Mouse (Mus musculus) kidney, embryonic 16.5 days (tissue): ENCODE measurements at regions not wholly inside any gene's neighbourhood (a gene's known extent, or its start where the extent isn't known, plus 50 kb on each side); places are given as distances from the start of the nearest gene placed in this dataset.

ENCODE experiments used
- ATAC-seq: fragments of 200-750 bp; cut with Nextera tagmentation; 2 replicates; pipeline ENCODE4 v1.8.0; 2017; ENCODE audit warnings: moderate TSS enrichment; ENCODE audit not compliant: low FRiP score, low TSS enrichment
- H3K27ac ChIP-seq: fragments of 300-500 bp; sonication (generic); 2 replicates; pipeline ENCODE4 v1.5.1; 2014; ENCODE audit warnings: low read length
- H3K27me3 ChIP-seq: fragments of 300-500 bp; sonication (generic); 2 replicates; pipeline ENCODE4 v1.6.1; 2014; ENCODE audit warnings: low read length, control low read depth, mixed read lengths; ENCODE audit not compliant: insufficient read depth
- H3K36me3 ChIP-seq: fragments of 300-500 bp; sonication (generic); 2 replicates; pipeline ENCODE4 v1.6.1; 2014; ENCODE audit warnings: low read length, control low read depth, mixed read lengths; ENCODE audit not compliant: insufficient read depth
- H3K4me1 ChIP-seq: fragments of 300-500 bp; sonication (generic); 2 replicates; pipeline ENCODE4 v1.6.1; 2014; ENCODE audit warnings: low read length, control low read depth, mixed read lengths; ENCODE audit not compliant: insufficient read depth
- H3K4me2 ChIP-seq: fragments of 300-500 bp; sonication (generic); replicated peaks from 2 replicates; pipeline ENCODE4 v1.6.1; 2014; ENCODE audit warnings: low read depth, low read length
- H3K4me3 ChIP-seq: fragments of 300-500 bp; sonication (generic); 2 replicates; pipeline ENCODE4 v1.5.1; 2014; ENCODE audit warnings: mild to moderate bottlenecking, low read length
- H3K9ac ChIP-seq: fragments of 300-500 bp; sonication (generic); replicated peaks from 2 replicates; pipeline ENCODE4 v1.6.1; 2014; ENCODE audit warnings: low read length
- H3K9me3 ChIP-seq: fragments of 300-500 bp; sonication (generic); 2 replicates; pipeline ENCODE4 v1.6.1; 2016; ENCODE audit warnings: low read length, control low read depth
- WGBS: fragments of 180-500 bp; shearing (Covaris S2); extraction: QIAGEN DNeasy Blood & Tissue Kit; methylation state at CpG from one replicate; pipeline ENCODE4 v1.1.7; 2014; 5-methylcytosine and 5-hydroxymethylcytosine counted together

DNA sequence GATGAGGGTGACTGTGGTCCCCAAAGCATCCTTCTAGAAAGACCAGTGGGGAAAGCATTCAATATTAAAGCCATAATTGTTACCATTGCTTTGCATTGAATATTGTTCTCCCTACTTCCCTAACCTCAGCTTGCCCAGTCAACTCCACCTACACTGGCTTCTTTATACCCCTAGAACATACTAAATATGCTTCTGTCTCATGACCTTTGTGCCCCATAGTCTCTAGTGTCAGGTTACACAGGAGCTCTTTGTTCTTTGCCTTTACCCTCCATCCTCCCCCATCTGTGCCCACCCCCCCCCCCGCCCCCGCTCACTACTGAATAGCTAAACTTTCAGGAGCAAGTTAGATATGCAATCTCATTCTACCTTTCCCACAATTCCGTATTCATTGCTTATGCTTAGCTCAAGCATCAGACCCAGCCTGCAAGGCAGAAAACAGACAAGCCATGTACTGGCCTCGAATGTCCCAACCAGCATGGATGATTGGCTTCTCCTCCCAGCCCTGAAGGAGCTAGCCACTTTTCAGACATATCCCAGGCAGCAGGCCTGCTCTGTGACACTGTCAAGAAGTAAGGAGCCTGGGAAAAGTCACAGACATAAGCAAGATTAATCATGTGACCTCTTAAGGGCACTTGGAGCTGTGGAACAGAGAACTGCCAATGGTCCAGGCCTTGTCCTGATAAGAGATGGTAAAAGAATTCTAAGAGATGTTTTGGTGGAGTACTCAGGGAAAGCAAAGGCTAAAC lies 410.4 kb downstream of the Insc start:
- no peak; the same call in 1 of the 2 replicates for ATAC-seq
- Histone ChIP-seq H3K27ac (no peak overlapping the region), H3K4me2 (no peak overlapping the region), H3K4me3 (no peak overlapping the region), H3K9ac (no peak overlapping the region), H3K4me1 (0 out of 2 replicates have a peak, but pooled peaks cover 6% of the 10 kb centered on the region), H3K36me3 (no peaks in the 10 kb centered on the region), H3K27me3 (no peaks in the 10 kb centered on the region), H3K9me3 (no peaks in the 10 kb centered on the region)
- 56% methylated on average over 4 of the region's 4 CpGs for WGBS

DNA sequence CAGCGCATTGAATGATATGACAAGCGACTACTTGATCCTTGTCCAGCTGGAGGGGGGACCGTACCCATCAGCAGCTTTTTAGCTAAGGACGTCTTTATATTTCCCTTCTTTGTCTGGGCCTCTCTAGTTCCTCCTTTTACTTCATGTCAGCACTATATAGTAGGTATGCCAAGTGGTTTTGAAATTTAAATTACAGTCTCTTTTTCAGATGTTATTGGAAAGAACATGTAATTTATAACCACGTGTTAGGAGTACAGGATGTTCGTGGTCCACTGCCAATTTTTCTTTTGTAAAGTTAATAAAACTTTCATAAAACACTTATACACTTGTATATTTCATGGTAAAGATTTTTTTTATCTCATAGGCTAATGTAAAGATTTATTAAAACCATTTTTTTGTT lies 426.5 kb downstream of the Insc start:
- no peak overlapping the region for H3K9ac ChIP-seq
- no peaks in the 10 kb centered on the region for H3K36me3 ChIP-seq
- WGBS: 59% methylated on average over 6 of the region's 6 CpGs
- H3K27ac ChIP-seq: no peak overlapping the region
- no peak for ATAC-seq
- no peaks in the 10 kb centered on the region for H3K27me3 ChIP-seq
- H3K4me2 ChIP-seq: no peak overlapping the region
- H3K4me1 ChIP-seq: no peaks in the 10 kb centered on the region
- H3K4me3 ChIP-seq: no peak overlapping the region
- 0 out of 2 replicates have a peak, but pooled peaks cover 5% of the 10 kb centered on the region for H3K9me3 ChIP-seq

DNA sequence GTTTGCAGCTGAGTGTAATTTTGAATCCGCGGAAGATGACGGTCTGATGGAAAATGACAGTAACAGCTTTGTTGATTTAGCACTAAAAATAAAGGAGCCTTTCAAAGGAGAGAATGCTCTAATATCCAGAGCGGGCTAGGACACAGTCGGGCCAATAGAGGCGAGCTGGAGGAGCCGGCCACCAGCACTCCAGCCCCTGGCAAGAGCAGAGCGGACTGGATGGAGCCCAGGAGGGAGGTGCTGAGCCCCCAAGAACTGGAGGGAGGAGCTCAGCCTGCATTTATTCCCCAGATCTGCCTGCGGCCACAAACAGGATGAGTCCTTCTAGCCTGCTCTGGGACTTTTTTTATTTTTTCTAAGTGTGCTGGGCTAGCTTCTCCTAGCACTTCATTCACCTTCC lies 426.9 kb downstream of the Insc start:
- no peak overlapping the region for H3K4me3 ChIP-seq
- 55% methylated on average over 9 of the region's 9 CpGs for WGBS
- 0 out of 2 replicates have a peak, but pooled peaks have one; percentile 54 for ATAC-seq
- H3K4me1 ChIP-seq: no peaks in the 10 kb centered on the region
- no peak overlapping the region for H3K9ac ChIP-seq
- no peak overlapping the region for H3K4me2 ChIP-seq
- no peaks in the 10 kb centered on the region for H3K36me3 ChIP-seq
- H3K9me3 ChIP-seq: 0 out of 2 replicates have a peak, but pooled peaks cover 2% of the 10 kb centered on the region
- H3K27ac ChIP-seq: no peak overlapping the region
- H3K27me3 ChIP-seq: no peaks in the 10 kb centered on the region

GRCm38 (mm10) chr7:115192482-115192881 lies 449.0 kb downstream of the Insc start:
- WGBS: 74% methylated on average over 5 of the region's 5 CpGs
- Histone ChIP-seq H3K4me3 (no peak overlapping the region), H3K27ac (no peak overlapping the region), H3K4me1 (no peaks in the 10 kb centered on the region), H3K9me3 (no peaks in the 10 kb centered on the region), H3K36me3 (no peaks in the 10 kb centered on the region), H3K27me3 (0 out of 2 replicates have a peak, but pooled peaks cover 5% of the 10 kb centered on the region), H3K4me2 (no peak overlapping the region), H3K9ac (no peak overlapping the region)
- ATAC-seq: no peak

DNA sequence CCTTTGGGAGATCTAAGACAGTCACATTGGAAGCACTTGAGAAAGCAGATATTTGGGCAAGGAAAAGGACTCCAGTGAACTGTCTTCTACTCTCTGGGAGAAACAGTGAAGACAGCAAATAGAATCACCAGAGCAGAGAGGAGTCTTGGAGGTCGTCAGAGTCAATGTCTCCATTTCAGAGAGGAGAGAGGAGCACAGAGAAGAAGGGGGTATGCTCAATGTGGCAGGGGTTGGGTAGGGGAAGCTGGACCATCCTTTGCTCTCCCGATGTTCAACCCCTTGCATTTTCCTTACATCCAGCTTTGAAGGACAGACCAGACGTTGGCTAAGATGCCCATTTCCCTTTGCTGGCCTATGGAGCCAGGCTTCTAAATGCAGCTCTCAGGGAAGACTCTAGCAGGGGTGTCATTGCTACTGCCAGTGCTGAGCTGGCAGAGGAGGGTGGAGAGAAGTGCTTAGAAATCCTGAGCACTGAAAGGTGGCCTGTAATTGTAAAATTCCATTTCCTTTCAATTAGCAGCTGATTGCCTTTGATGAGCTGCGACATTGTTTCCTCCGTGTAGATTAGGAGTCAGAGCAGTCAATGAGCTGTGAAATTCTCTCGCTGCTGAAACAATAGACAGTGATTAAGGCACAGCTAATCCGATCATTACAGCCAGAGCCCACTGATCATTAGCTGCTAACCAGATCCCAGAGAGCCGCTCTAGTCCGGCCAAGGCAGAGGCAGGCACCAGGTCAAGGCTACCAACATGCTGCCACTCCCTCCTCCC lies 449.7 kb downstream of the Insc start:
- no peak for ATAC-seq
- no peak overlapping the region for H3K9ac ChIP-seq
- H3K27me3 ChIP-seq: 0 out of 2 replicates have a peak, but pooled peaks cover 5% of the 10 kb centered on the region
- no peaks in the 10 kb centered on the region for H3K36me3 ChIP-seq
- H3K4me1 ChIP-seq: no peaks in the 10 kb centered on the region
- no peak overlapping the region for H3K4me2 ChIP-seq
- no peak overlapping the region for H3K4me3 ChIP-seq
- 19% methylated on average over 9 of the region's 9 CpGs for WGBS
- no peaks in the 10 kb centered on the region for H3K9me3 ChIP-seq
- no peak overlapping the region for H3K27ac ChIP-seq

- Histone ChIP-seq H3K27me3 (peaks cover 5% of the 10 kb centered on the region; the same call in 1 of the 2 replicates), H3K9ac (no peak overlapping the region), H3K36me3 (no peaks in the 10 kb centered on the region), H3K4me2 (no peak overlapping the region), H3K4me3 (no peak overlapping the region), H3K9me3 (no peaks in the 10 kb centered on the region), H3K27ac (no peak overlapping the region), H3K4me1 (0 out of 2 replicates have a peak, but pooled peaks cover 7% of the 10 kb centered on the region)
- peak; percentile 93 for ATAC-seq
- 18% methylated on average over 3 of the region's 3 CpGs for WGBS
These were observed 461.4 kb downstream of the Insc start for GRCm38 (mm10) chr7:115204916-115205315.

GRCm38 (mm10) chr7:115206479-115207134 lies 463.1 kb downstream of the Insc start:
- Histone ChIP-seq H3K27me3 (peaks cover 5% of the 10 kb centered on the region; the same call in 1 of the 2 replicates), H3K9ac (no peak overlapping the region), H3K36me3 (no peaks in the 10 kb centered on the region), H3K27ac (no peak overlapping the region), H3K4me3 (no peak overlapping the region), H3K9me3 (no peaks in the 10 kb centered on the region), H3K4me1 (0 out of 2 replicates have a peak, but pooled peaks cover 7% of the 10 kb centered on the region), H3K4me2 (no peak overlapping the region)
- no peak for ATAC-seq
- 70% methylated on average over 9 of the region's 9 CpGs for WGBS

DNA sequence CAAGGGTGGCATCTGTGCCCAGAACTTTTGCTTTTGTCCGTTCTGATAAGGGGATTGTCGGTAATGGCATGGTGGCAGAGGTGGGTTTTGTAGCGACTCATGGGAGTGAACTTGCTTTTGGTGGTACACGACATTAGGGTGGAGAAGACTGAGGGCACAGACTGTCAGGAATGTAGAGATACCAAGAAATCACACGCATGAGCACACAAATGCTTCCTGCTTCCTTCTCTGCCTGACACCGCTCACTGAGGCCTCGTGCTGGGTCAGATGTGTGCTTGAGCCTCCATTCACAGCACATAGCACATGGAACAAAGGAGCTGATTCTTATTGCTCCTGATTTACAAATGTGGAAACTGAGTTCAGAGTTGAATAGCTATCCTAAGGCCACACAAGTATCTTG lies 465.3 kb downstream of the Insc start:
- Histone ChIP-seq H3K9me3 (no peaks in the 10 kb centered on the region), H3K4me3 (no peak overlapping the region), H3K27me3 (peaks cover 5% of the 10 kb centered on the region; the same call in 1 of the 2 replicates), H3K4me1 (0 out of 2 replicates have a peak, but pooled peaks cover 7% of the 10 kb centered on the region), H3K27ac (no peak overlapping the region), H3K9ac (no peak overlapping the region), H3K4me2 (no peak overlapping the region), H3K36me3 (no peaks in the 10 kb centered on the region)
- ATAC-seq: no peak
- WGBS: 65% methylated on average over 7 of the region's 7 CpGs

- ATAC-seq: no peak
- H3K27ac ChIP-seq: no peak overlapping the region
- peaks cover 5% of the 10 kb centered on the region; the same call in 1 of the 2 replicates for H3K27me3 ChIP-seq
- H3K4me3 ChIP-seq: no peak overlapping the region
- H3K4me2 ChIP-seq: no peak overlapping the region
- H3K9ac ChIP-seq: no peak overlapping the region
- 0 out of 2 replicates have a peak, but pooled peaks cover 7% of the 10 kb centered on the region for H3K4me1 ChIP-seq
- no peaks in the 10 kb centered on the region for H3K36me3 ChIP-seq
- H3K9me3 ChIP-seq: no peaks in the 10 kb centered on the region
- WGBS: 67% methylated on average over 2 of the region's 2 CpGs
These were observed 466.5 kb downstream of the Insc start for GRCm38 (mm10) chr7:115210012-115210411.
